Mouse (Mus musculus) midbrain, embryonic 10.5 days (tissue): ENCODE data around the gene Ino80b. TPM values are rescaled to one million over a fixed set of nuclear protein-coding genes. Genes with fewer than 3 reads are reported as not detected.

Experiments used
- DNase-seq: peaks from one replicate; pipeline ENCODE4 v3.0.0-alpha.2; 2017; ENCODE audit warnings: low spot score
- H3K27ac ChIP-seq: fragments of 300-500 bp; sonication (generic); replicated peaks from 2 replicates; pipeline ENCODE4 v1.5.1; 2016; ENCODE audit warnings: mild to moderate bottlenecking
- H3K27me3 ChIP-seq: fragments of 300-500 bp; sonication (generic); 2 replicates; pipeline ENCODE4 v1.6.1; 2016; ENCODE audit warnings: low read depth, mild to moderate bottlenecking; ENCODE audit not compliant: poor library complexity, severe bottlenecking
- H3K36me3 ChIP-seq: fragments of 300-500 bp; sonication (generic); 2 replicates; pipeline ENCODE4 v1.6.1; 2016; ENCODE audit warnings: mild to moderate bottlenecking, moderate library complexity
- H3K4me1 ChIP-seq: fragments of 300-500 bp; sonication (generic); 2 replicates; pipeline ENCODE4 v1.6.1; 2016
- H3K4me3 ChIP-seq: fragments of 300-500 bp; sonication (generic); 2 replicates; pipeline ENCODE4 v1.5.1; 2016; ENCODE audit warnings: mild to moderate bottlenecking, moderate library complexity
- H3K9me3 ChIP-seq: fragments of 300-500 bp; sonication (generic); replicated peaks from 2 replicates; pipeline ENCODE4 v1.6.1; 2016; ENCODE audit warnings: mild to moderate bottlenecking
- WGBS: fragments of 180-500 bp; shearing (Covaris S2); methylation state at CpG from one replicate; pipeline ENCODE4 v1.1.7; 2016; 5-methylcytosine and 5-hydroxymethylcytosine counted together
- polyA plus RNA-seq: library from polyadenylated mRNA; unstranded; fragments of >200 nt; fragmentation: Nextera tagmentation; extraction: Ambion mirVana; gene quantifications from 2 replicates; pipeline ENCODE4 v1.2.1, GENCODE M21; 2016

Ino80b gene
- polyA plus RNA-seq, 1 experiment from 2014 or later, result 18.2 TPM

- H3K4me3 ChIP-seq, result peak within 1 kb of the TSS; percentile 77
- peak within 1 kb of the TSS; percentile 88 for H3K27ac ChIP-seq
- H3K36me3 ChIP-seq, result peaks cover 29% of the 10 kb centered on the region
- no peaks in the 10 kb centered on the region for H3K27me3 ChIP-seq
- whole genome bisulfite sequencing, result under 1% methylated on average over 76 of the region's 76 CpGs
- DNase-seq, result peak; percentile 83
- no peaks in the 10 kb centered on the region for H3K9me3 ChIP-seq
- peaks cover 27% of the 10 kb centered on the region for H3K4me1 ChIP-seq
These were observed 16.2 kb downstream of the Ino80b start, which contains the start of gene Mrpl53 for GRCm38 (mm10) chr6:83108762-83109668. Gene Mrpl53, plus strand, starts transcription at chr6:83109040.

- Histone ChIP-seq H3K4me1 (peaks cover 35% of the 10 kb centered on the region), H3K27ac (peak overlapping the region; percentile 88), H3K4me3 (peak overlapping the region; percentile 77), H3K27me3 (peaks cover 10% of the 10 kb centered on the region), H3K9me3 (no peaks in the 10 kb centered on the region), H3K36me3 (peaks cover 29% of the 10 kb centered on the region)
- 36% methylated on average over 13 of the region's 13 CpGs for WGBS
- peak; percentile 83 for DNase-seq
These were observed 17.4 kb downstream of the Ino80b start for GRCm38 (mm10) chr6:83107566-83108400.

- H3K36me3 ChIP-seq, result peaks cover 15% of the 10 kb centered on the region
- WGBS, result 77% methylated on average over 4 of the region's 4 CpGs
- no peak overlapping the region for H3K4me3 ChIP-seq
- peaks cover 43% of the 10 kb centered on the region for H3K4me1 ChIP-seq
- H3K9me3 ChIP-seq, result no peaks in the 10 kb centered on the region
- no peak overlapping the region for H3K27ac ChIP-seq
- DNase-seq, result no peak
- H3K27me3 ChIP-seq, result peaks cover 26% of the 10 kb centered on the region
These were observed 21.1 kb downstream of the Ino80b start for GRCm38 (mm10) chr6:83104158-83104557.

- H3K36me3 ChIP-seq, result peaks cover 15% of the 10 kb centered on the region
- H3K9me3 ChIP-seq, result no peaks in the 10 kb centered on the region
- peaks cover 26% of the 10 kb centered on the region for H3K27me3 ChIP-seq
- 36% methylated on average over 11 of the region's 11 CpGs for WGBS
- no peak overlapping the region for H3K27ac ChIP-seq
- H3K4me3 ChIP-seq, result peak overlapping the region; percentile 68
- H3K4me1 ChIP-seq, result peaks cover 38% of the 10 kb centered on the region
- DNase-seq, result no peak
These were observed 22.0 kb downstream of the Ino80b start for GRCm38 (mm10) chr6:83103130-83103650.

- Histone ChIP-seq H3K4me1 (peaks cover 28% of the 10 kb centered on the region), H3K9me3 (no peaks in the 10 kb centered on the region), H3K4me3 (peak overlapping the region; percentile 68), H3K27ac (peak overlapping the region; percentile 85), H3K27me3 (peaks cover 26% of the 10 kb centered on the region), H3K36me3 (peaks cover 11% of the 10 kb centered on the region)
- under 1% methylated on average over 74 of the region's 74 CpGs for WGBS
- DNase-seq, result peak; percentile 76
These were observed 23.3 kb downstream of the Ino80b start for GRCm38 (mm10) chr6:83101688-83102556.

GRCm38 (mm10) chr6:83101316-83101687, 23.9 kb downstream of the Ino80b start, which contains the start of the genes Ccdc142 and Gm42688:
Gene Ccdc142, plus strand, starts transcription at chr6:83101601.
Gene Gm42688, plus strand, starts transcription at chr6:83101617.
- peak within 1 kb of the TSS; percentile 68 for H3K4me3 ChIP-seq
- 0% methylated on average over 25 of the region's 25 CpGs for WGBS
- no peaks in the 10 kb centered on the region for H3K9me3 ChIP-seq
- peak; percentile 83 for DNase-seq
- peaks cover 9% of the 10 kb centered on the region for H3K36me3 ChIP-seq
- peaks cover 29% of the 10 kb centered on the region for H3K4me1 ChIP-seq
- H3K27ac ChIP-seq, result peak within 1 kb of the TSS; percentile 85
- peaks cover 26% of the 10 kb centered on the region for H3K27me3 ChIP-seq

- no peaks in the 10 kb centered on the region for H3K36me3 ChIP-seq
These were observed 26.8 kb downstream of the Ino80b start for GRCm38 (mm10) chr6:83098411-83098810.

GRCm38 (mm10) chr6:83095968-83096367, 29.3 kb downstream of the Ino80b start:
- Histone ChIP-seq H3K4me1 (peaks cover 7% of the 10 kb centered on the region; the same call in 1 of the 2 replicates), H3K36me3 (no peaks in the 10 kb centered on the region), H3K27ac (no peak overlapping the region), H3K4me3 (no peak overlapping the region), H3K27me3 (peaks cover 36% of the 10 kb centered on the region), H3K9me3 (no peaks in the 10 kb centered on the region)
- 39% methylated on average over 6 of the region's 6 CpGs for WGBS
- DNase-seq, result no peak

More at GRCm38 (mm10) chr6:83098411-83098810, 26.8 kb downstream of the Ino80b start:
- DNase-seq, result no peak
- Histone ChIP-seq H3K4me3 (no peak overlapping the region), H3K4me1 (peaks cover 29% of the 10 kb centered on the region), H3K9me3 (no peaks in the 10 kb centered on the region), H3K27me3 (peaks cover 31% of the 10 kb centered on the region), H3K27ac (no peak overlapping the region)
- WGBS, result 83% methylated on average over 2 of the region's 2 CpGs

GRCm38 (mm10) chr6:83092416-83093127, 32.7 kb downstream of the Ino80b start:
- H3K4me3 ChIP-seq, result no peak overlapping the region
- 55% methylated on average over 6 of the region's 6 CpGs for WGBS
- H3K36me3 ChIP-seq, result no peaks in the 10 kb centered on the region

GRCm38 (mm10) chr6:83087926-83088260, 37.3 kb downstream of the Ino80b start:
- WGBS, result 3% methylated on average over 9 of the region's 9 CpGs
- H3K27ac ChIP-seq, result no peak overlapping the region
- peak overlapping the region; percentile 40 for H3K4me3 ChIP-seq
- no peaks in the 10 kb centered on the region for H3K9me3 ChIP-seq
- peak; percentile 34 for DNase-seq
- H3K4me1 ChIP-seq, result peaks cover 38% of the 10 kb centered on the region
- H3K27me3 ChIP-seq, result peaks cover 91% of the 10 kb centered on the region
- H3K36me3 ChIP-seq, result no peaks in the 10 kb centered on the region

More at GRCm38 (mm10) chr6:83092416-83093127, 32.7 kb downstream of the Ino80b start:
- H3K9me3 ChIP-seq, result no peaks in the 10 kb centered on the region
- peaks cover 56% of the 10 kb centered on the region for H3K27me3 ChIP-seq
- no peak for DNase-seq
- peaks cover 8% of the 10 kb centered on the region for H3K4me1 ChIP-seq
- H3K27ac ChIP-seq, result no peak overlapping the region

- Histone ChIP-seq H3K4me1 (peaks cover 40% of the 10 kb centered on the region), H3K27ac (no peak overlapping the region), H3K27me3 (peaks cover 94% of the 10 kb centered on the region), H3K36me3 (peaks cover 2% of the 10 kb centered on the region; the same call in 1 of the 2 replicates), H3K9me3 (no peaks in the 10 kb centered on the region), H3K4me3 (peak overlapping the region; percentile 40)
- under 1% methylated on average over 47 of the region's 47 CpGs for WGBS
- DNase-seq, result peak; percentile 58
These were observed 37.9 kb downstream of the Ino80b start for GRCm38 (mm10) chr6:83087205-83087925.
